Comparison of ENCODE assay signal across 22 mouse cellular contexts in the genomic region with DNA sequence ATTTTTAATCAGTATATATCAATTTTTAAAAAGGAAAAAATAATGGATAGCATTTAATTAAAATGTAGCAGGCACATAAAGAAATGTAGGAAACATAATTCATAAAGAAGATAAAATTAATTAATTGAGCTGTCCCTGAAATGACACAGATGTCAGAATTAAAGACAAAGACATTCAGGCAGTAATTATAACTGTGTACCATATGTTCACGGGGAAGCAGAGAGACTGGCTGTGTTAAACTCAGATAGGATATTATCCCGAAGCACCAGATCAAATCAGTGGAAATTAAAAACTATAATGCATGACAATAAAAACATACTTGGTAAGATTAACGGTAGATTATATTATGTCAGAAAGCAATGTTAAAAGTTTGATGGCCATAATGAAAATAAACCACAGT. TPM values are rescaled to one million over a fixed set of nuclear protein-coding genes. Genes with fewer than 3 reads are reported as not detected.
DNase-seq lines count a peak whose midpoint lies in the region; ATAC-seq and TF ChIP-seq lines count a peak whose summit lies in the region.
"Had no signal": no experiment of that assay in that cellular context is flagged by ENCODE, and none has a peak within 500 bp of the region (broad histone marks: within the 10 kb centered on the region; RNA-seq: fewer than 3 reads in every experiment).

No protein-coding gene starts in this region.

- 77% methylated on average over 3 of the region's 3 CpGs for WGBS in forebrain, embryonic 13.5 days
- WGBS in forebrain, embryonic 11.5 days, result 86% methylated on average over 3 of the region's 3 CpGs
- 60% methylated on average over 3 of the region's 3 CpGs for WGBS in neural tube, embryonic 14.5 days
- 45% methylated on average over 3 of the region's 3 CpGs for WGBS in neural tube, embryonic 15.5 days

- no peaks in the 10 kb centered on the region for H3K4me1 ChIP-seq in forebrain, embryonic 13.5 days
- no peaks in the 10 kb centered on the region for H3K4me1 ChIP-seq in forebrain, embryonic 11.5 days (replicated peaks; ENCODE audit: control insufficient read depth, insufficient read depth, low read length)
- H3K4me1 ChIP-seq in neural tube, embryonic 14.5 days (ENCODE audit: control insufficient read depth, insufficient read depth, low read length), result no peaks in the 10 kb centered on the region
- H3K4me1 ChIP-seq in neural tube, embryonic 15.5 days, result no peaks in the 10 kb centered on the region

- no peak overlapping the region for H3K27ac ChIP-seq in forebrain, embryonic 13.5 days
- H3K27ac ChIP-seq in forebrain, embryonic 11.5 days (ENCODE audit: low read depth, low read length), result no peak overlapping the region
- H3K27ac ChIP-seq in neural tube, embryonic 14.5 days (ENCODE audit: low read depth, low read length), result no peak overlapping the region
- no peak overlapping the region for H3K27ac ChIP-seq in neural tube, embryonic 15.5 days (replicated peaks)

- TF ChIP-seq CTCF in brain, embryonic 14.5 days (IDR thresholded peaks at IDR 0.05; ENCODE audit: borderline replicate concordance, extremely low read depth, insufficient read depth, insufficient read length), result no peak

- TF ChIP-seq POLR2A in brain, embryonic 14.5 days (IDR thresholded peaks at IDR 0.05; ENCODE audit: borderline replicate concordance, extremely low read depth, insufficient read depth, insufficient read length, poor library complexity, severe bottlenecking), result no peak

- no peaks in the 10 kb centered on the region for H3K27me3 ChIP-seq in forebrain, embryonic 13.5 days
- no peaks in the 10 kb centered on the region for H3K27me3 ChIP-seq in forebrain, embryonic 11.5 days (ENCODE audit: control insufficient read depth, insufficient read depth, low read length)
- no peaks in the 10 kb centered on the region for H3K27me3 ChIP-seq in neural tube, embryonic 14.5 days (ENCODE audit: control insufficient read depth, insufficient read depth, low read length)
- H3K27me3 ChIP-seq in neural tube, embryonic 15.5 days (replicated peaks), result no peaks in the 10 kb centered on the region
- H3K27me3 ChIP-seq: CH12.LX had no signal

- H3K9me3 ChIP-seq in forebrain, embryonic 13.5 days (replicated peaks), result no peaks in the 10 kb centered on the region
- H3K9me3 ChIP-seq in forebrain, embryonic 11.5 days (ENCODE audit: control insufficient read depth, low read length), result no peaks in the 10 kb centered on the region
- H3K9me3 ChIP-seq in neural tube, embryonic 14.5 days (ENCODE audit: control insufficient read depth, low read length), result no peaks in the 10 kb centered on the region
- no peaks in the 10 kb centered on the region for H3K9me3 ChIP-seq in neural tube, embryonic 15.5 days (replicated peaks)
- H3K9me3 ChIP-seq: G1E had no signal

- no peak overlapping the region for H3K4me3 ChIP-seq in forebrain, embryonic 13.5 days
- H3K4me3 ChIP-seq in forebrain, embryonic 11.5 days (ENCODE audit: low read depth, low read length), result no peak overlapping the region
- H3K4me3 ChIP-seq in neural tube, embryonic 14.5 days (ENCODE audit: low read depth, low read length), result no peak overlapping the region
- H3K4me3 ChIP-seq in neural tube, embryonic 15.5 days (replicated peaks), result no peak overlapping the region

- DNase-seq in forebrain, embryonic 11.5 days (ENCODE audit: low spot score), result no peak
- DNase-seq in brain, embryonic 14.5 days (ENCODE audit: low read depth), result peak; percentile 41
- no peak for DNase-seq in frontal cortex, postnatal 10 days (ENCODE audit: low spot score in 2 of 2)
- DNase-seq: adrenal gland, adult 2 months; adrenal gland, adult 8-10 months; adrenal gland, postnatal 10 days; adrenal gland, postnatal 14 days; adrenal gland, postnatal 25 days; adrenal gland, postnatal 36 days; B cell, adult 2 months; cerebellum, adult 11 months; cerebellum, adult 11-12 months; cerebellum, adult 18-20 months; cerebellum, adult 2 months had no signal

- no peak overlapping the region for H3K9ac ChIP-seq in forebrain, embryonic 13.5 days
- no peak overlapping the region for H3K9ac ChIP-seq in forebrain, embryonic 11.5 days (ENCODE audit: low read length)
- H3K9ac ChIP-seq in neural tube, embryonic 14.5 days (replicated peaks; ENCODE audit: low read depth, low read length), result no peak overlapping the region
- no peak overlapping the region for H3K9ac ChIP-seq in neural tube, embryonic 15.5 days (replicated peaks)

- ATAC-seq in forebrain, embryonic 13.5 days, result peak; percentile 55; the same call in 1 of the 2 replicates
- no peak for ATAC-seq in forebrain, embryonic 11.5 days (replicated peaks; ENCODE audit: low FRiP score)
- ATAC-seq in neural tube, embryonic 14.5 days (ENCODE audit: low read depth), result peak; percentile 74; the same call in 1 of the 2 replicates
- ATAC-seq in neural tube, embryonic 15.5 days (ENCODE audit: low FRiP score), result no peak
- ATAC-seq: activated CD4-positive, CD25-positive, alpha-beta regulatory T cell, adult 4 months; CD4-positive, CD25-positive, alpha-beta regulatory T cell, adult 4 months; Patski had no signal

- H3K4me2 ChIP-seq in forebrain, embryonic 13.5 days, result no peak overlapping the region
- no peak overlapping the region for H3K4me2 ChIP-seq in forebrain, embryonic 11.5 days (ENCODE audit: low read depth, low read length, severe bottlenecking)
- no peak overlapping the region for H3K4me2 ChIP-seq in neural tube, embryonic 14.5 days (ENCODE audit: low read depth, low read length)
- H3K4me2 ChIP-seq in neural tube, embryonic 15.5 days, result no peak overlapping the region

- H3K36me3 ChIP-seq in forebrain, embryonic 13.5 days (ENCODE audit: poor library complexity, severe bottlenecking), result no peaks in the 10 kb centered on the region
- H3K36me3 ChIP-seq in forebrain, embryonic 11.5 days (ENCODE audit: control insufficient read depth, insufficient read depth, low read length), result no peaks in the 10 kb centered on the region
- no peaks in the 10 kb centered on the region for H3K36me3 ChIP-seq in neural tube, embryonic 14.5 days (ENCODE audit: control insufficient read depth, insufficient read depth, low read length)
- H3K36me3 ChIP-seq in neural tube, embryonic 15.5 days, result no peaks in the 10 kb centered on the region
- H3K36me3 ChIP-seq: G1E had no signal

RNA-seq across cellular contexts. Expression of a gene that starts 36.2 kb away (rescaled TPM):
- polyA plus RNA-seq in forebrain, embryonic 13.5 days (2015; fragmentation: Nextera tagmentation; extraction: Ambion mirVana), result 19.2 TPM in 2 replicates
- 14.4 and 16.2 TPM in 2 replicates for polyA plus RNA-seq in forebrain, embryonic 11.5 days (2014; fragmentation: Nextera tagmentation; extraction: Ambion mirVana)
- 30.4 and 40.3 TPM in 2 replicates for polyA plus RNA-seq in neural tube, embryonic 14.5 days (2014; fragmentation: Nextera tagmentation; extraction: Ambion mirVana)
- 38.0 and 46.7 TPM in 2 replicates for polyA plus RNA-seq in neural tube, embryonic 15.5 days (2015; fragmentation: Nextera tagmentation; extraction: Ambion mirVana)
- polyA plus RNA-seq in brain, embryonic 14.5 days (2012; rRNA removed), result 42.6 and 49.7 TPM in 2 replicates

RNA-seq across cellular contexts. Expression of a gene that starts 47.5 kb away (rescaled TPM):
- not detected in 2 replicates for polyA plus RNA-seq in forebrain, embryonic 13.5 days (2015; fragmentation: Nextera tagmentation; extraction: Ambion mirVana)
- not detected in 2 replicates for polyA plus RNA-seq in forebrain, embryonic 11.5 days (2014; fragmentation: Nextera tagmentation; extraction: Ambion mirVana)
- polyA plus RNA-seq in neural tube, embryonic 14.5 days (2014; fragmentation: Nextera tagmentation; extraction: Ambion mirVana), result not detected in 2 replicates
- 1.3 TPM in 1 of 2 replicates, not detected in the other for polyA plus RNA-seq in neural tube, embryonic 15.5 days (2015; fragmentation: Nextera tagmentation; extraction: Ambion mirVana)
- 0.18 TPM in 1 of 2 replicates, not detected in the other for polyA plus RNA-seq in brain, embryonic 14.5 days (2012; rRNA removed)
- polyA plus RNA-seq: cerebellum, adult 2 months; G1E; Patski had no signal

Comparison
In these comparisons a context has a peak if more than half of its experiments do, and no peak if none do; other contexts are left out.
1. ATAC-seq: peak in forebrain, embryonic 13.5 days (single experiment) and neural tube, embryonic 14.5 days (single experiment); none in forebrain, embryonic 11.5 days (single experiment) and neural tube, embryonic 15.5 days (single experiment).